Comparison of ENCODE assay signal across 9 mouse cellular contexts in the genomic region with DNA sequence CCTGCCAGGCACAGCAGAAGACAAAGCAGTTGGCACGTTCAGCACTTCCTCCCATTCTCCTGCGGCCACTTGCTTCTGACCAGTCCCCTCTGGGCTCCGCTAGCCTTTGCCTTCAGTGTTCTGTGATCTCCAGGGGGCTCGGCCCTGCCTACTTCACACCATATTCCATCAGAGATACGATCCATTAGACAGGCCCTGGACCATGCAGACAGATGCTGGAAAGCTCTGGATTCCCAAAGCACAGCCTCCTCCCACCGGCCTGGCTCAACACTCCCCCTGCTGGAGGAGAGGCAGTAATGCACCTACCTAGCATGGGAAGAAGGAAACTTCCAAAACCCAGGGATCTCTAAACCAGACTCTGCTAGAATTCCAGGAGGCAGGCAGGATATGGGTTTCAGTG. TPM values are rescaled to one million over a fixed set of nuclear protein-coding genes. Genes with fewer than 3 reads are reported as not detected.
DNase-seq lines count a peak whose midpoint lies in the region; ATAC-seq and TF ChIP-seq lines count a peak whose summit lies in the region.
"Had no signal": no experiment of that assay in that cellular context is flagged by ENCODE, and none has a peak within 500 bp of the region (broad histone marks: within the 10 kb centered on the region; RNA-seq: fewer than 3 reads in every experiment).

No protein-coding gene starts in this region.

- no peak overlapping the region for H3K4me2 ChIP-seq in liver, embryonic 11.5 days

- TF ChIP-seq POLR2A in lung, adult 2 months (IDR thresholded peaks at IDR 0.05; ENCODE audit: borderline replicate concordance, extremely low read depth, low read depth, low read length): no peak

- H3K27me3 ChIP-seq in liver, embryonic 11.5 days (replicated peaks; ENCODE audit: control insufficient read depth, insufficient read depth, low read length): no peaks in the 10 kb centered on the region; the same call in 1 of the 2 replicates

- no peaks in the 10 kb centered on the region for H3K4me1 ChIP-seq in liver, embryonic 11.5 days (replicated peaks; ENCODE audit: control insufficient read depth, insufficient read depth, low read length)
- no peaks in the 10 kb centered on the region for H3K4me1 ChIP-seq in lung, adult 2 months (ENCODE audit: control insufficient read depth, insufficient read depth, low read length)
- H3K4me1 ChIP-seq: megakaryocyte, embryonic 14.5 days had no signal

- H3K27ac ChIP-seq in liver, embryonic 11.5 days (ENCODE audit: low read depth, low read length): no peak overlapping the region

- no peak overlapping the region for H3K9ac ChIP-seq in liver, embryonic 11.5 days (ENCODE audit: low read depth, low read length)

- no peaks in the 10 kb centered on the region for H3K36me3 ChIP-seq in liver, embryonic 11.5 days (ENCODE audit: control insufficient read depth, insufficient read depth, low read length)

- ATAC-seq in liver, embryonic 11.5 days (replicated peaks; ENCODE audit: low FRiP score): no peak
- ATAC-seq in neutrophil, adult 5-6 weeks (ENCODE audit: extremely low read depth, insufficient number of reproducible peaks, low FRiP score, poor library complexity, severe bottlenecking): peak; percentile 28; the same call in 1 of the 2 replicates

- peak; percentile 23 for DNase-seq in liver
- DNase-seq in liver, embryonic 11.5 days (ENCODE audit: low spot score): no peak
- DNase-seq in T-cell, adult 2 months (ENCODE audit: low spot score): peak; percentile 12
- peak; percentile 37 to 42 for DNase-seq in cerebellum, postnatal 36 days
- peak; percentile 26 to 37 for DNase-seq in heart, postnatal 36 days
- peak; percentile 23 for DNase-seq in lung, adult 2 months
- DNase-seq in spleen, postnatal 14 days (ENCODE audit: low spot score in 2 of 2): no peak

- no peak overlapping the region for H3K4me3 ChIP-seq in liver, embryonic 11.5 days (ENCODE audit: low read depth, low read length)
- H3K4me3 ChIP-seq in lung, adult 2 months (replicated peaks; ENCODE audit: extremely low read depth, low read depth, low read length): no peak overlapping the region
- H3K4me3 ChIP-seq: megakaryocyte, embryonic 14.5 days had no signal

- no peaks in the 10 kb centered on the region for H3K9me3 ChIP-seq in liver, embryonic 11.5 days (ENCODE audit: control insufficient read depth, low read length)
- H3K9me3 ChIP-seq: megakaryocyte, embryonic 14.5 days had no signal

- peak; percentile 98 for TF ChIP-seq CTCF in lung, adult 2 months (IDR thresholded peaks at IDR 0.05; ENCODE audit: insufficient read depth, low read length)

- intact Hi-C loops in heart, postnatal 36 days (cut with DNase I): no loop called here

- 32% methylated on average over 6 of the region's 6 CpGs for WGBS in liver, embryonic 11.5 days
- 14% methylated on average over 6 of the region's 6 CpGs for WGBS in lung, adult 2 months

RNA-seq across cellular contexts. Expression of gene Kcnc4, which starts 12.8 kb away (rescaled TPM):
- 0.04 and 0.05 TPM in 2 replicates for polyA plus RNA-seq in liver, embryonic 11.5 days (2014; fragmentation: Nextera tagmentation; extraction: Ambion mirVana)
- under 1 TPM; 0.11 to 0.33 TPM for total RNA-seq in heart, postnatal 36 days (2021)
- polyA plus RNA-seq in lung, adult 2 months (2012; rRNA removed): 0.50 and 1.1 TPM in 2 replicates
- total RNA-seq in neutrophil, adult 5-6 weeks (2017): not detected in 2 replicates

RNA-seq across cellular contexts. Expression of gene Slc6a17, which starts 45.6 kb away (rescaled TPM):
- 0.91 and 2.0 TPM in 2 replicates for polyA plus RNA-seq in liver, embryonic 11.5 days (2014; fragmentation: Nextera tagmentation; extraction: Ambion mirVana)
- 1 to 10 TPM; 1.5 to 2.0 TPM for total RNA-seq in heart, postnatal 36 days (2021)
- 0.72 and 1.5 TPM in 2 replicates for polyA plus RNA-seq in lung, adult 2 months (2012; rRNA removed)
- total RNA-seq in neutrophil, adult 5-6 weeks (2017): under 0.01 TPM in 1 of 2 replicates, not detected in the other

Comparison
In these comparisons a context has a peak if more than half of its experiments do, and no peak if none do; other contexts are left out.
1. DNase-seq: peak in liver (single experiment), T-cell, adult 2 months (single experiment), cerebellum, postnatal 36 days (2 of 2), heart, postnatal 36 days (2 of 2) and lung, adult 2 months (single experiment); none in liver, embryonic 11.5 days (single experiment) and spleen, postnatal 14 days (0 of 2).